Mouse (Mus musculus): ENCODE data around the gene Gm44502.

- TF ChIP-seq CTCF (IDR thresholded peaks at IDR 0.05; ENCODE audit: low read depth) (no peak), EP300 (optimal IDR thresholded peaks at IDR 0.05) (no peak)
Measured at GRCm38 (mm10) chr15:89428821-89429351, 610 bp downstream of the Gm44502 start.

All from stomach, postnatal 0 days (tissue).